Mouse (Mus musculus) activated CD4-positive, CD25-positive, alpha-beta regulatory T cell, adult 4 months (primary cell): ENCODE data around the gene Plcb2. TPM values are rescaled to one million over a fixed set of nuclear protein-coding genes. Genes with fewer than 3 reads are reported as not detected.

Source experiments
- ATAC-seq: one replicate; pipeline ENCODE4 v1.8.0; 2017
- polyA plus RNA-seq, 2 experiments: library from polyadenylated mRNA; unstranded; fragments of 100-300 nt; shearing (Covaris generic); gene quantifications; one replicate each; pipeline ENCODE4 v1.2.1; 2017

The Plcb2 gene
- polyA plus RNA-seq, 2 experiments from 2014 or later = 17.4 to 20.2 TPM

- no peak for ATAC-seq
These were observed 22.2 kb upstream of the Plcb2 start for GRCm38 (mm10) chr2:118750476-118750875.

- no peak for ATAC-seq
These were observed 21.2 kb upstream of the Plcb2 start for GRCm38 (mm10) chr2:118749341-118749884.

GRCm38 (mm10) chr2:118747301-118747960, 19.2 kb upstream of the Plcb2 start:
- no peak for ATAC-seq

- peak; percentile 20 for ATAC-seq
These were observed 18.0 kb upstream of the Plcb2 start for GRCm38 (mm10) chr2:118745915-118746901.

GRCm38 (mm10) chr2:118745232-118745884, 17.1 kb upstream of the Plcb2 start, which contains the start of gene Inafm2:
TSS of gene Inafm2 (plus strand) at chr2:118745758.
- peak; percentile 88 for ATAC-seq

- ATAC-seq = no peak
These were observed 16.4 kb upstream of the Plcb2 start for GRCm38 (mm10) chr2:118744621-118745020.

- ATAC-seq = no peak
These were observed 15.2 kb upstream of the Plcb2 start for GRCm38 (mm10) chr2:118743261-118743943.

GRCm38 (mm10) chr2:118741183-118741582, 12.9 kb upstream of the Plcb2 start:
- ATAC-seq = no peak

GRCm38 (mm10) chr2:118740341-118740740, 12.1 kb upstream of the Plcb2 start:
- no peak for ATAC-seq

GRCm38 (mm10) chr2:118733341-118733740, 5.1 kb upstream of the Plcb2 start:
- ATAC-seq = no peak

- ATAC-seq = no peak
These were observed 3.7 kb upstream of the Plcb2 start for GRCm38 (mm10) chr2:118731981-118732380.

GRCm38 (mm10) chr2:118730622-118730915, 2.3 kb upstream of the Plcb2 start:
- no peak for ATAC-seq

GRCm38 (mm10) chr2:118729816-118730621, 1.8 kb upstream of the Plcb2 start:
- ATAC-seq = no peak

GRCm38 (mm10) chr2:118729194-118729593, 956 bp upstream of the Plcb2 start:
- no peak for ATAC-seq

- peak; percentile 6 for ATAC-seq
These were observed 327 bp downstream of the Plcb2 start for GRCm38 (mm10) chr2:118727911-118728310.

GRCm38 (mm10) chr2:118726873-118727272, 1.4 kb downstream of the Plcb2 start:
- ATAC-seq = no peak

GRCm38 (mm10) chr2:118725511-118725910, 2.7 kb downstream of the Plcb2 start:
- no peak for ATAC-seq

- no peak for ATAC-seq
These were observed 4.3 kb downstream of the Plcb2 start for GRCm38 (mm10) chr2:118723693-118724486.

GRCm38 (mm10) chr2:118716677-118717076, 11.6 kb downstream of the Plcb2 start:
- no peak for ATAC-seq

- ATAC-seq = no peak
These were observed 14.0 kb downstream of the Plcb2 start for GRCm38 (mm10) chr2:118714230-118714629.

GRCm38 (mm10) chr2:118713631-118714030, 14.6 kb downstream of the Plcb2 start:
- ATAC-seq = no peak
